In genomic region chr12:98458944-98459343, GRCm38 (mm10) we compare ENCODE assay signal across 14 mouse cellular contexts.
"Had no signal": no experiment of that assay in that cellular context is flagged by ENCODE, and none has a peak within 500 bp of the region (broad histone marks: within the 10 kb centered on the region; RNA-seq: fewer than 3 reads in every experiment).

No protein-coding gene starts in this region.

- H3K9ac ChIP-seq: limb, embryonic 15.5 days; liver, embryonic 12.5 days; lung, embryonic 14.5 days; neural tube, embryonic 13.5 days had no signal

- DNase-seq: kidney, postnatal 36 days; lung, postnatal 10 days; lung, postnatal 4 days; midbrain, embryonic 14.5 days; retina, postnatal 1 day; right cerebral cortex, postnatal 4 days; spleen, adult 18-20 months; thymus, adult 18-20 months; thymus, postnatal 14 days had no signal

- H3K4me2 ChIP-seq: limb, embryonic 15.5 days; liver, embryonic 12.5 days; lung, embryonic 14.5 days; neural tube, embryonic 13.5 days had no signal

- ATAC-seq: liver, embryonic 12.5 days had no signal

- H3K36me3 ChIP-seq: limb, embryonic 15.5 days; liver, embryonic 12.5 days had no signal

- H3K9me3 ChIP-seq: limb, embryonic 15.5 days; liver, embryonic 12.5 days; midbrain, embryonic 10.5 days; neural tube, embryonic 13.5 days had no signal

- H3K27ac ChIP-seq: limb, embryonic 15.5 days; liver, embryonic 12.5 days; midbrain, embryonic 10.5 days; neural tube, embryonic 13.5 days had no signal

- H3K4me1 ChIP-seq: limb, embryonic 15.5 days; liver, embryonic 12.5 days; midbrain, embryonic 10.5 days; neural tube, embryonic 13.5 days had no signal

- H3K4me3 ChIP-seq: limb, embryonic 15.5 days; liver, embryonic 12.5 days; midbrain, embryonic 10.5 days; neural tube, embryonic 13.5 days had no signal

- H3K27me3 ChIP-seq: limb, embryonic 15.5 days; liver, embryonic 12.5 days; neural tube, embryonic 13.5 days had no signal
